Mouse (Mus musculus): ENCODE measurements around the gene Cd300ld4. TPM values are rescaled to one million over a fixed set of nuclear protein-coding genes. Genes with fewer than 3 reads are reported as not detected.
"Not testable (repeated sequence)": the region's sequence is repeated elsewhere in the genome, so short reads cannot be mapped to it uniquely, and the experiment has no call there.

The Cd300ld4 gene
- polyA plus RNA-seq (2015; fragmentation: Nextera tagmentation; extraction: Ambion mirVana) = not detected in 2 replicates

- H3K27me3 ChIP-seq, H3K4me2 ChIP-seq: not testable (repeated sequence)
- WGBS = no CpG with 5 or more reads among the region's 6 CpGs
These were observed at the start of gene Cd300ld4 for GRCm38 (mm10) chr11:115026912-115027311. Cd300ld4 (minus strand) TSS chr11:115027012.

DNA sequence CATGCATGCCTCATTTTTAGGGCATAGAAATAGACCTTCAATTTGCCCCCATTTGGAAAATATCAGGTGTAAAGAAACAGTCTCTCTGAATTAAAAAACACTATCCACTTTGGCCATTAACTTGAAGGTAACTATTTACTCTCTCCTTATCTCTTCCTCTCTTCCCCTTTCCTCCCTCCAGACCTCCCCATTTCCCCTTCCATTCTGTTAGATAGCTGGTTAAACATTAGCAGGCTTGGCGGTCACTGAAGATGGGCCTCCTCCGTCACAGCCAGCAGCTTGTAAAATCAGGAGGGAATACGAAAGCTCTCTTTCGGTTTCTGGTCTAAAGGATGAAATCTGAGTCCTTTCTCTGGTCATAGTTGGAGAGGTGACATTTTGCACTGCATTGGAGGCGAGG, 49.0 kb upstream of the Cd300ld4 start:
- no peaks in the 10 kb centered on the region for H3K36me3 ChIP-seq
- ATAC-seq (ENCODE audit: low FRiP score) = no peak
- H3K9ac ChIP-seq = no peak overlapping the region
- no peak overlapping the region for H3K27ac ChIP-seq
- H3K4me1 ChIP-seq (replicated peaks) = peaks cover 14% of the 10 kb centered on the region
- H3K4me2 ChIP-seq = no peak overlapping the region
- no peak overlapping the region for H3K4me3 ChIP-seq
- H3K9me3 ChIP-seq = no peaks in the 10 kb centered on the region
- peaks cover 50% of the 10 kb centered on the region for H3K27me3 ChIP-seq
- WGBS = 54% methylated on average over 5 of the region's 5 CpGs

More at GRCm38 (mm10) chr11:115026912-115027311, at the start of gene Cd300ld4:
- H3K4me3 ChIP-seq; H3K27ac ChIP-seq; H3K9ac ChIP-seq; H3K4me1 ChIP-seq (replicated peaks); ATAC-seq (ENCODE audit: low FRiP score); H3K36me3 ChIP-seq; H3K9me3 ChIP-seq: not testable (repeated sequence)

DNA sequence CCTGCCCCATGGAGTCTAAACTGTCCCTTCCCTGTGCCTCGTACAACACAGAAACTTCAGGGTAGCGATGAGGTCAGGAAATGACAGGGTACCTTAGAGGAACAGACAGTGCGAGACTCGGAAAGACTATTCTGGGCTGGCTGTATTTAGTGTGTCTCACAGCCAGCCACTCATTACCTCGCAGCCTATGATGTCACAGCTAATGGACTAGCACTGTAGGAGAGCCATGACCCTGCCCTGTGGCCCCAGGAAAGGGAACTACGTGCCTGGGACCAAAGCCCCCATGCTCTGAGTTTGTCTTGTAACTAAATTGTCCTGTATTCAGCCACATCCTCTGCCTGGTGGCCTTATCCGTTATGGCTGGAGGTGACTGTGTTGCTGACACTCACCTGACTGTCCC, 48.6 kb upstream of the Cd300ld4 start:
- no peak for ATAC-seq (ENCODE audit: low FRiP score)
- no peak overlapping the region for H3K27ac ChIP-seq
- H3K4me1 ChIP-seq (replicated peaks) = peaks cover 18% of the 10 kb centered on the region
- no peaks in the 10 kb centered on the region for H3K9me3 ChIP-seq
- H3K4me2 ChIP-seq = no peak overlapping the region
- no peak overlapping the region for H3K4me3 ChIP-seq
- no peaks in the 10 kb centered on the region for H3K36me3 ChIP-seq
- no peak overlapping the region for H3K9ac ChIP-seq
- H3K27me3 ChIP-seq = peaks cover 54% of the 10 kb centered on the region
- WGBS = 76% methylated on average over 7 of the region's 7 CpGs

DNA sequence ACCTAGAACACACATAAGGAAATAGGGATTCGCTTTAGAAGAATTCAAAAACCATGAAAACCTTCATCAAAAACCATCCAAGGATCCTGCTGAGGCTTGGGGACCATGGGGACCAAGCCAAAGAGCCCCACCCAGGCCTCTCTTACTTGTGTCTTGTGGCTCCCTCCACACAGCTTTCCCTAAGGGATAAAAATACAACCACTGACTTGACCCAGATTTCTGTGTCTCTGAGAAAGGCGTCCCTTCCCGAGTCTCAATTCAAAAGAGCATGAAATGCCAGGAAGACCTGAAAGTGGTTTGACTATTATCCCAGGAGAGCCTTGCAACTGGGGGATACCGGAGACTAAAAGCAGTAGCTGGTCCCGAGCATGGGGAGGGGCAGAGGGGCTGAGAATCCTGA, 46.2 kb upstream of the Cd300ld4 start:
- H3K9ac ChIP-seq = no peak overlapping the region
- H3K4me3 ChIP-seq = no peak overlapping the region
- peaks cover 74% of the 10 kb centered on the region for H3K27me3 ChIP-seq
- H3K9me3 ChIP-seq = no peaks in the 10 kb centered on the region
- H3K4me1 ChIP-seq (replicated peaks) = peaks cover 18% of the 10 kb centered on the region
- 61% methylated on average over 5 of the region's 5 CpGs for WGBS
- H3K36me3 ChIP-seq = no peaks in the 10 kb centered on the region
- no peak overlapping the region for H3K27ac ChIP-seq
- no peak overlapping the region for H3K4me2 ChIP-seq
- ATAC-seq (ENCODE audit: low FRiP score) = no peak

- no peak overlapping the region; the same call in 1 of the 2 replicates for H3K9ac ChIP-seq
These were observed 45.0 kb upstream of the Cd300ld4 start for GRCm38 (mm10) chr11:115071631-115072294.

GRCm38 (mm10) chr11:115071015-115071551, 44.3 kb upstream of the Cd300ld4 start:
- no peaks in the 10 kb centered on the region for H3K36me3 ChIP-seq
- peaks cover 80% of the 10 kb centered on the region for H3K27me3 ChIP-seq
- no peak overlapping the region for H3K27ac ChIP-seq
- no peaks in the 10 kb centered on the region for H3K9me3 ChIP-seq
- WGBS = 3% methylated on average over 9 of the region's 9 CpGs
- H3K9ac ChIP-seq = no peak overlapping the region
- 0 out of 2 replicates have a peak overlapping the region, but pooled peaks have one; percentile 12 for H3K4me3 ChIP-seq
- ATAC-seq (ENCODE audit: low FRiP score) = 0 out of 2 replicates have a peak, but pooled peaks have one; percentile 17
- peaks cover 18% of the 10 kb centered on the region for H3K4me1 ChIP-seq (replicated peaks)
- H3K4me2 ChIP-seq = peak overlapping the region; percentile 42

More at GRCm38 (mm10) chr11:115071631-115072294, 45.0 kb upstream of the Cd300ld4 start:
- ATAC-seq (ENCODE audit: low FRiP score) = no peak
- Histone ChIP-seq H3K4me3 (0 out of 2 replicates have a peak overlapping the region, but pooled peaks have one; percentile 12), H3K4me1 (replicated peaks) (peaks cover 18% of the 10 kb centered on the region), H3K4me2 (peak overlapping the region; percentile 42), H3K27ac (0 out of 2 replicates have a peak overlapping the region, but pooled peaks have one; percentile 2), H3K9me3 (no peaks in the 10 kb centered on the region), H3K27me3 (peaks cover 83% of the 10 kb centered on the region), H3K36me3 (no peaks in the 10 kb centered on the region)
- 10% methylated on average over 13 of the region's 14 CpGs for WGBS

GRCm38 (mm10) chr11:115066768-115067167, 40.0 kb upstream of the Cd300ld4 start:
- WGBS = 76% methylated on average over 6 of the region's 6 CpGs

DNA sequence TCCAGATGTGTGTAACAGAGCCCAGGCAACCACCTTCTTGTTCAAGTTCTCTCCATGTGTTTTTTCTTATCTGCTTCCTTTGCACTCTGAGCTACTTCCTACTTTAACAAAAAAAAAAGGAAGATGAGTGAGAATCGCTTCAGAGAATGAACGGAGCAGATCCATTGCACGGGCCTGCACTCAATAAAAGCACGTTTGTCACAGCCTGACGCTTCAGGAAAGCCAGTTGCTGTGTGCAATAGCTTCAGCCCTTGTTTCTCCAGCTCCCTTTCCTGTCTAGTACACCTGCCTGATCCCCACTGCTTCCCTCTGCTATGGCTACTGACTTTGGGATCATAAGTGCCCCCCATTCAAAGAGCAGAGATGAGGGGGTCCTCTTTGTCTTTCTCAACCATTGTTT, 35.3 kb upstream of the Cd300ld4 start, which contains the start of gene Cd300e:
Cd300e (minus strand) TSS at position 101 of the 400 bp plus-strand sequence.
- H3K4me1 ChIP-seq (replicated peaks) = no peaks in the 10 kb centered on the region
- H3K9ac ChIP-seq = no peak within 1 kb of the TSS
- no peaks in the 10 kb centered on the region for H3K36me3 ChIP-seq
- peaks cover 50% of the 10 kb centered on the region for H3K27me3 ChIP-seq
- H3K4me2 ChIP-seq = no peak within 1 kb of the TSS
- H3K27ac ChIP-seq = no peak within 1 kb of the TSS
- H3K9me3 ChIP-seq = no peaks in the 10 kb centered on the region
- ATAC-seq (ENCODE audit: low FRiP score) = no peak
- WGBS = 22% methylated on average over 5 of the region's 5 CpGs
- H3K4me3 ChIP-seq = no peak within 1 kb of the TSS

More at GRCm38 (mm10) chr11:115066768-115067167, 40.0 kb upstream of the Cd300ld4 start:
- H3K9ac ChIP-seq = no peak overlapping the region
- H3K4me2 ChIP-seq = no peak overlapping the region
- H3K4me3 ChIP-seq = no peak overlapping the region
- no peak for ATAC-seq (ENCODE audit: low FRiP score)
- H3K27ac ChIP-seq = no peak overlapping the region
- H3K36me3 ChIP-seq = no peaks in the 10 kb centered on the region
- H3K9me3 ChIP-seq = no peaks in the 10 kb centered on the region
- H3K27me3 ChIP-seq = peaks cover 63% of the 10 kb centered on the region
- peaks cover 14% of the 10 kb centered on the region for H3K4me1 ChIP-seq (replicated peaks)

DNA sequence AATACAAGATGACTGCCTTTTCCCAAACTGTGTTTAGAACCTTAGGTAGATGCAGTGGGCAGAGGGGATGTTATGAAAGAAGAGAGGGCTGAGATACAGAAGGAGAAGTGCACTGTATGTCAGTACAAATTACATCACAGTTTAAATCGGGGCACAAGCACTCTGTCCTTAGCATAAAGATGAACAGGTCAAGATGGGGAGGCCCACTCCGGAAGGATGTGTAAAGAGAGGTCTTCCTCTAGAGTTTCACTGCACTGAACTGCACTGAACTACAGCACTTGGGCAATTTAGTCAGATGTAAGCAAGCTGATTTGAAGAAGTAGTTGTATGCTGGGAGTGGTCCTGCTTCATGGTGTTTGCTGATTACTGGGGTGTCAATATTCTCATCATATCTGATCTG, 33.0 kb upstream of the Cd300ld4 start:
- Histone ChIP-seq H3K36me3 (no peaks in the 10 kb centered on the region), H3K27ac (no peak overlapping the region), H3K4me1 (replicated peaks) (no peaks in the 10 kb centered on the region), H3K27me3 (peaks cover 33% of the 10 kb centered on the region), H3K9me3 (no peaks in the 10 kb centered on the region), H3K9ac (no peak overlapping the region), H3K4me3 (no peak overlapping the region), H3K4me2 (no peak overlapping the region)
- 84% methylated on average over 2 of the region's 2 CpGs for WGBS
- ATAC-seq (ENCODE audit: low FRiP score) = no peak

GRCm38 (mm10) chr11:115058701-115059100, 31.9 kb upstream of the Cd300ld4 start:
- H3K36me3 ChIP-seq = no peaks in the 10 kb centered on the region
- H3K9me3 ChIP-seq = no peaks in the 10 kb centered on the region
- no peak overlapping the region for H3K4me2 ChIP-seq
- ATAC-seq (ENCODE audit: low FRiP score) = no peak
- no peak overlapping the region for H3K4me3 ChIP-seq
- no peak overlapping the region for H3K9ac ChIP-seq
- no peaks in the 10 kb centered on the region for H3K4me1 ChIP-seq (replicated peaks)
- peaks cover 38% of the 10 kb centered on the region for H3K27me3 ChIP-seq
- no peak overlapping the region for H3K27ac ChIP-seq
- 84% methylated on average over 4 of the region's 4 CpGs for WGBS

DNA sequence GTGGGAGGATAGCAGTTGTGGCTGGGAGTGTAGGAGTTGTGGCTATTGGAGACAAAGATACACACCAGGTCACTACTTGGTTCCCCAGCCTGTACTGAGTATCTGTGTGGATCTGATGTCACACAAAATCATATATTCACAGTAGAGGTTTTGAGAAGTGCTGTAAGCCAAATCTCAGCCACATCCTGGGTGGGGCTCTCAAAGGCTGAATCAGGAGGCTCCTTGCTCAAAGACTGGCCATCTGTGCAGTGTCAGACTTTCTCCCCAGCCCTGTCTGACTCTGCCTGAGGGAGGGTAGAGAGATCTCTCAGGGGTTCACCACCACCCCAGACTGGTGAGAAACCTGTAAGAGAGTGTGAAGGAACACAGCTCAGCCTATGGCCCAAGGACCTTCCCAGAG, 27.7 kb upstream of the Cd300ld4 start:
- Histone ChIP-seq H3K27me3 (peaks cover 34% of the 10 kb centered on the region), H3K27ac (no peak overlapping the region), H3K36me3 (no peaks in the 10 kb centered on the region), H3K4me2 (no peak overlapping the region), H3K4me3 (no peak overlapping the region), H3K9me3 (no peaks in the 10 kb centered on the region), H3K9ac (no peak overlapping the region), H3K4me1 (replicated peaks) (no peaks in the 10 kb centered on the region)
- ATAC-seq (ENCODE audit: low FRiP score) = no peak

DNA sequence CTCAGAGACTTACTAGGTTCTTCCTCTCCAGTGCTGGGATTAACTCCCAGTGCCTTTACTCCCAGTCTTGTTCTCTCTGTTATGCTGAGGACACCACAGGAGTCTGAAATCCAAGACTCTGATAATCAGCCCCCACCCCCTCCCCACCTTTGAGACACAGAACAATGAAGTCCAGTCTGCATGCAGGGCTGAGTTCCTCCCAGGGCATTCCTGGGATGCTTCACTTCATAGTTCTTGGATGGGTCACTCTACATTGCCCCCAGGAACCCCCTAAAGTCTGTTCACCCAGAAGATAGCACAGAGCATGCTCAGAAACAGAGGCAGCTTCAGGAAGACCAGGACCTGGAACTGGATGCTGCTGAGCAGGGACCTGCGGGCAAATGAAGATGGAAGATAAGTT, 26.2 kb upstream of the Cd300ld4 start:
- Histone ChIP-seq H3K9ac (no peak overlapping the region), H3K4me3 (no peak overlapping the region), H3K27me3 (peaks cover 24% of the 10 kb centered on the region), H3K9me3 (no peaks in the 10 kb centered on the region), H3K4me2 (no peak overlapping the region), H3K36me3 (no peaks in the 10 kb centered on the region), H3K4me1 (replicated peaks) (no peaks in the 10 kb centered on the region), H3K27ac (no peak overlapping the region)
- ATAC-seq (ENCODE audit: low FRiP score) = no peak
- 93% methylated on average over 1 of the region's 1 CpGs for WGBS

DNA sequence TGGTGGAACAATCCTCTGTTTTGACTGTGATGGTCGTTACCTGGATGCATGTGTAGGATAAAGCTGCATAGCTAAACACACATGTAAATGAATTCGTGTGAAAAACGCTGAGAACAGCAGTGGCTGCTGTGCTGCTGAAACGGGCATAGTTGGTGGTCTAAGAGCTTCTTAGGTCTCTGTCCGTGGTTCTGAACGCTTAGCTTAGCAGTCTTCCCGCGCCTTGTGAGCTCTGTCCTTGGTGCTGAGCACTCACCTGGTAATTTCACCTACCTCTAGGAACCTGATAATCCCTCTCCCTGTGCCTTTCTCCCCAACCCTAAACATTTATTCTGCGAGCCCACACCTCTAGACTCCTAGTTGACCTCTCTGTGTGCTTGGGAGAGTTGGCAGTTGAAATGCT, 25.4 kb upstream of the Cd300ld4 start:
- 4% methylated on average over 9 of the region's 9 CpGs for WGBS

More for the DNA sequence above, 25.4 kb upstream of the Cd300ld4 start:
- Histone ChIP-seq H3K36me3 (no peaks in the 10 kb centered on the region), H3K27me3 (peaks cover 24% of the 10 kb centered on the region), H3K4me2 (no peak overlapping the region), H3K9ac (no peak overlapping the region), H3K9me3 (no peaks in the 10 kb centered on the region), H3K4me1 (replicated peaks) (no peaks in the 10 kb centered on the region), H3K27ac (no peak overlapping the region), H3K4me3 (no peak overlapping the region)
- ATAC-seq (ENCODE audit: low FRiP score) = no peak

All from hindbrain, embryonic 13.5 days (tissue).